Comparison of ENCODE assay signal across 9 mouse cellular contexts in the genomic region with DNA sequence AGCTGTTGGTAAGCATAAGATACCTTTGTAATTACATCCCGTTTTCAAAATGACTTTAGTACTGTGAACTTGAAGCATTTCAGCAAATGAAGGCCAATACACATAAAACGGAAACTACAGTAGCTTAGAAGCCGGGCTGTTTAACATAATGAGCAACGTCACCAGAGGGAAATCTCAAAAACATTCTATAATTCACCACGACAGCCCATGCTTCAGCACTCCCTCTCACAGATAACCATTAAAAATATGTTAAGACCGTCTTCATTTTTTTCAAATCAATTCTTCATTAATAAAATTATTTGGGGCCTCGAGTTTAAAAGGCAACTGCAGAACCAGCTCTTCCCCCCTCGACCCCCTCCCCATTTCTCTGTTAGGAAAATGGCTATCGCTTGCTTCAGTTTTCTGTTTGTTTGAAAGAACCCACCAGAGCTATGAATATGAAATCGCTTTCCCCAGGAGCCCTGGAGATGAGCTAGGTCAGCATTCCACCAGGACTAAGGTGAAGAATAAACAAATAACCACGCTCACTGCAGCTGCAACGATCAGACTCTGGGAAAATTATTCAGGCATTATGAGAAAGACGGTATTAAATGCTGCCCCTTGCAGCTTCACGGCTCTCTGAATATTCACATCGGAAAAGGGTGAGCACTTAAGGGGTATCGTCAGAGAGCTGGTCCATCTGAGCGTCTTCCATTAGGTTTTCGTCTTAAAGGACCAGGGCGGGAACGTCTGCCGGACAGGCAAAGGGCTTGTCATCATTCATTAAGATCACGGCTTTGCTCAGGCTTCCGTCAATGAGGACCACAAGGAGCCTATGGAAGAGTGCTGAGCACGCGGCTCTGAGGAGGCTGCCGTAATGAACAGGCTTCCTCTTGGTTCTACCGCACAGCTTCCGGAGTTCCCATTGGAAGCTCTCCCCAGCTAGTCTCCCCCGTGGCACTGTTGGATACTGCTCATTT.
A peak's percentile ranks its signal among the peaks of the same experiment; 100 is the strongest.
DNase-seq lines count a peak whose midpoint lies in the region; ATAC-seq and TF ChIP-seq lines count a peak whose summit lies in the region.
"Had no signal": no experiment of that assay in that cellular context is flagged by ENCODE, and none has a peak within 500 bp of the region (broad histone marks: within the 10 kb centered on the region; RNA-seq: fewer than 3 reads in every experiment).

No protein-coding gene starts in this region.

- H3K4me2 ChIP-seq in forebrain, embryonic 16.5 days (ENCODE audit: low read length) = peak overlapping the region; percentile 53
- peak overlapping the region; percentile 53 for H3K4me2 ChIP-seq in midbrain, embryonic 15.5 days

- H3K9ac ChIP-seq in forebrain, embryonic 16.5 days (replicated peaks; ENCODE audit: low read depth, low read length) = peak overlapping the region; percentile 43
- peak overlapping the region; percentile 25 for H3K9ac ChIP-seq in midbrain, embryonic 15.5 days

- no peaks in the 10 kb centered on the region for H3K4me1 ChIP-seq in kidney, adult 2 months (ENCODE audit: control insufficient read depth, insufficient read depth, low read length)
- peaks cover 5% of the 10 kb centered on the region; the same call in 1 of the 2 replicates for H3K4me1 ChIP-seq in cortical plate, adult 2 months (ENCODE audit: control insufficient read depth, insufficient read depth, low read length)
- H3K4me1 ChIP-seq in forebrain, embryonic 16.5 days (replicated peaks; ENCODE audit: control insufficient read depth, insufficient read depth, low read length) = peaks cover 12% of the 10 kb centered on the region
- H3K4me1 ChIP-seq in midbrain, embryonic 15.5 days = peaks cover 31% of the 10 kb centered on the region

- no peaks in the 10 kb centered on the region for H3K9me3 ChIP-seq in forebrain, embryonic 16.5 days (ENCODE audit: control insufficient read depth, low read length)
- no peaks in the 10 kb centered on the region for H3K9me3 ChIP-seq in midbrain, embryonic 15.5 days

- TF ChIP-seq CTCF in kidney, adult 2 months (conservative IDR thresholded peaks at IDR 0.05; ENCODE audit: insufficient read depth, insufficient read length, low read depth, low read length) = no peak
- TF ChIP-seq CTCF in cortical plate, adult 2 months (IDR thresholded peaks at IDR 0.05; ENCODE audit: extremely low read depth, insufficient read depth, low read length) = no peak

- no peak overlapping the region for H3K27ac ChIP-seq in kidney, adult 2 months (ENCODE audit: insufficient read depth, low read depth, low read length)
- H3K27ac ChIP-seq in cortical plate, adult 2 months (ENCODE audit: insufficient read depth, low read length) = no peak overlapping the region
- 0 out of 2 replicates have a peak overlapping the region, but pooled peaks have one; percentile 1 for H3K27ac ChIP-seq in forebrain, embryonic 16.5 days (ENCODE audit: low read length)
- H3K27ac ChIP-seq in midbrain, embryonic 15.5 days = peak overlapping the region; percentile 78

- TF ChIP-seq POLR2A in kidney, adult 2 months (IDR thresholded peaks at IDR 0.05; ENCODE audit: low read depth, low read length) = no peak
- TF ChIP-seq POLR2A in cortical plate, adult 2 months (IDR thresholded peaks at IDR 0.05; ENCODE audit: extremely low read depth, insufficient read depth, low read length) = no peak

- no peak for DNase-seq in kidney, adult 2 months
- DNase-seq in kidney, postnatal 10 days = no peak
- no peak for DNase-seq in adrenal gland, adult (ENCODE audit: inconsistent age in 2 of 2, low spot score in 1 of 2)
- no peak for DNase-seq in urinary bladder, postnatal 14 days (ENCODE audit: low spot score)
- DNase-seq: kidney, adult 18-20 months had no signal

- 0 out of 2 replicates have a peak, but pooled peaks cover 4% of the 10 kb centered on the region for H3K27me3 ChIP-seq in kidney, adult 2 months (replicated peaks; ENCODE audit: control insufficient read depth, insufficient read depth, low read length)
- no peaks in the 10 kb centered on the region for H3K27me3 ChIP-seq in forebrain, embryonic 16.5 days (replicated peaks; ENCODE audit: control insufficient read depth, insufficient read depth, low read length)
- no peaks in the 10 kb centered on the region for H3K27me3 ChIP-seq in midbrain, embryonic 15.5 days (replicated peaks)

- ATAC-seq in forebrain, embryonic 16.5 days = peak; percentile 78
- ATAC-seq in midbrain, embryonic 15.5 days (replicated peaks) = peak; percentile 84
- ATAC-seq in erythroblast, adult 5-6 weeks (replicated peaks; ENCODE audit: low FRiP score, poor library complexity, severe bottlenecking) = no peak

- H3K4me3 ChIP-seq in kidney, adult 2 months (ENCODE audit: insufficient read depth, low read depth, low read length) = 0 out of 2 replicates have a peak overlapping the region, but pooled peaks have one; percentile 4
- peak overlapping the region; percentile 19 for H3K4me3 ChIP-seq in cortical plate, adult 2 months (ENCODE audit: insufficient read depth, low read length)
- H3K4me3 ChIP-seq in forebrain, embryonic 16.5 days (replicated peaks; ENCODE audit: low read length) = peak overlapping the region; percentile 31
- H3K4me3 ChIP-seq in midbrain, embryonic 15.5 days = peak overlapping the region; percentile 33

- H3K36me3 ChIP-seq in kidney, adult 2 months (ENCODE audit: control insufficient read depth, insufficient read depth, low read length) = no peaks in the 10 kb centered on the region
- no peaks in the 10 kb centered on the region for H3K36me3 ChIP-seq in forebrain, embryonic 16.5 days (ENCODE audit: control insufficient read depth, insufficient read depth)
- no peaks in the 10 kb centered on the region for H3K36me3 ChIP-seq in midbrain, embryonic 15.5 days (replicated peaks)

- 37% methylated on average over 29 of the region's 29 CpGs for WGBS in kidney, adult 2 months
- 20% methylated on average over 29 of the region's 29 CpGs for WGBS in forebrain, embryonic 16.5 days
- 20% methylated on average over 29 of the region's 29 CpGs for WGBS in midbrain, embryonic 15.5 days

Comparison
In these comparisons a context has a peak if more than half of its experiments do, and no peak if none do; other contexts are left out.
1. H3K27ac ChIP-seq: peak in forebrain, embryonic 16.5 days (single experiment) and midbrain, embryonic 15.5 days (single experiment); none in kidney, adult 2 months (single experiment) and cortical plate, adult 2 months (single experiment).
2. Peak in every context shown above with its lines, with median percentiles within 50 percentile points of each other: H3K4me3 ChIP-seq.